Mouse (Mus musculus) heart, postnatal 0 days (tissue): ENCODE data around the gene Chchd4.

Experiments
- CTCF ChIP-seq: IDR thresholded peaks from 2 replicates; pipeline ENCODE4 v1.5.1; 2016; ENCODE audit warnings: antibody characterized with exemption, control low read depth, low read depth
- EP300 ChIP-seq: IDR thresholded peaks from 2 replicates; pipeline ENCODE4 v1.6.1; 2016; ENCODE audit warnings: antibody characterized with exemption, low read depth

DNA sequence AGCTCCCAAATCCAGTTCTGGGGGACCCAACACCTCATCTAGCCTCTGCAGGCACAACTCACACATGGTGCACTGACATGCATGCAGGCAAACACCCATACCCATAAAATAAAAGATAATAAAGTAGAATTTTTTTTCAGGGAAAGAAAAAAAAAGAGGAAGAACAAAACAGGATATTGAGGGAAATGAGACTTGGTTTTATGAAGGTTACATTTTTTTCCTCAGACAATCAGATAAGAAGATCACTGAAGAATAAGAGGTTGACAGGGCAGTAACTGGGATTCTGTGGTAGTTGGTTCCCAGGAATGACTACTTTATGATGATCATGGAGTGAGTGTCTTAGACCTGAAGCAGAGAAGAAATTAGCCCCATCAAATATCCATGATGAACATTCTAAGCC is 40.8 kb upstream of the Chchd4 start:
- no peak for TF ChIP-seq CTCF
- no peak for TF ChIP-seq EP300
